Mouse (Mus musculus): ENCODE data around the gene Dcaf8. TPM values are rescaled to one million over a fixed set of nuclear protein-coding genes. Genes with fewer than 3 reads are reported as not detected.

Gene Dcaf8
- polyA plus RNA-seq, 1 experiment from 2014 or later: 179 TPM

DNA sequence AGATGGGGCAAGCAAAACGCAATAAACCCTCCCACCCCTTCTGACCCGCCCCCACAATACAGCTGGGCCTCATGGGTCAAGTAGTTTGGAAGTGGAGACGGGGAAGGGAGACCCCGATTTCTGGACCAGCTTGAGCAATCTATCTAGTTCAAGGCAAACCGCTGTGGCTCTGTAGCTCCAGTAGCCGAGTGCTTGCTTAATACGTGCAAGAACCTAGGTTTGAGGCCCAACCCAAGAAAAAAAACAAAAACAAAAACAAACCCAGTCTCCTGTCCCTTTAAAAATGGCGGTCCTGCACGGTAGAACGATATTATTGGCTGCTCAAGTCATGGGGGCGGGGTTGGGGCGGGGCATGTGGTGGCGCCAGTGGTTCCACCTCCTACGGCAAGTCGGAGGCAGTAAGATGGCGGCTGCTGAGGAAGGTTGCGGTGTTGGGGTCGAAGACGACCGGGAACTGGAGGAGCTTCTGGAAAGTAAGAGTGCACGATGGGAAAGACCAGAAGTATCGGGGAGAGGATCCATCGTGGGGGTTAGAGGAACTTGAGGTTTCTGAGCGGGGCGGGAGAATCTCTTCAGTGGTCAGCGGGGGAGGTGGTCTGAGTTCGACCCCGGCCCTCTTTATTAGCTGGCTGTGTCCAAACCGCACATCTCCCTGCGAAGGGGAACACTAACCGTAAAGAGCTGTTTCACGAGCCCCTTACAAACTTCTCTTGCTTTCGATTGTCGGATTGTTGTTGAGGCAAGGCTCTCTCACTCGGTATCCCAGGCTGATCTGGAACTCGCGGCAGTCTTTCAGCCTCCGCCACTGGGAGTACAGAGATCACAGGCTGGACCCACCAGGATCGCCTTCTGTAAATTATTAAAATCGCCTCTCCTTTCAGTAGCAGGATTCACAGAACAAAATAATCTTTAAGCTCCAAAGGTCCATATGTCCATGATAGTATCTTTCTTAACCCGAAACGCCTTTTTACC is 21.2 kb upstream of the Dcaf8 start, which contains the start of gene Pex19:
Gene Pex19, plus strand, starts transcription at position 380 of the 972 bp plus-strand sequence.
- Histone ChIP-seq H3K27me3 (no peaks in the 10 kb centered on the region), H3K9me3 (no peaks in the 10 kb centered on the region), H3K27ac (0 out of 2 replicates have a peak within 1 kb of the TSS, but pooled peaks have one; percentile 50), H3K4me3 (replicated peaks) (peak within 1 kb of the TSS; percentile 78), H3K9ac (replicated peaks) (peak within 1 kb of the TSS; percentile 81), H3K4me2 (peak within 1 kb of the TSS; percentile 78), H3K4me1 (replicated peaks) (peaks cover 7% of the 10 kb centered on the region), H3K36me3 (peaks cover 55% of the 10 kb centered on the region)
- ATAC-seq (ENCODE audit: insufficient number of reproducible peaks, insufficient read depth, low FRiP score, low TSS enrichment, low read depth): peak; percentile 95
- 2% methylated on average over 42 of the region's 42 CpGs for WGBS

DNA sequence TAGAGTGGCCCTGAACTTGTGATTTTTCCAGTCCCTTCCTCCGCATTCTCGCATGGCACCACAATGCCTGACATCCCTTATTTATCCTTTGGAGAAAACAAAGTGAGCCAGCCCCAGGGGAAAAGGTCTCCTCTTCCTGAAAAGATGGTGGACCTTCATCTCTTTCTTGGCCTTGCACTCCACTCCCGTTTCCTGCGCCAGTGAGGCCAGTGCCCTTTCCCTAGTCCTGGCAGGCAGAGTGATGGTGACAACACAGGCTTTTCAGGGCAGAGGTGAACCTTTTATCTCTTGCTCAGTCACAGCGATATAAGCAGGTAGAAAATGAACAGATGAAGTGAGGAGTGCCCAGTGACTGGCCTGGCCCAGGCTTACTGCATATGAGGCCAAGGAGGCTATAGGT is 20.4 kb upstream of the Dcaf8 start:
- peaks cover 7% of the 10 kb centered on the region for H3K4me1 ChIP-seq (replicated peaks)
- H3K4me3 ChIP-seq (replicated peaks): peak overlapping the region; percentile 78
- H3K9ac ChIP-seq (replicated peaks): peak overlapping the region; percentile 81
- peaks cover 55% of the 10 kb centered on the region for H3K36me3 ChIP-seq
- H3K27me3 ChIP-seq: no peaks in the 10 kb centered on the region
- H3K27ac ChIP-seq: no peak overlapping the region
- 44% methylated on average over 5 of the region's 5 CpGs for WGBS
- ATAC-seq (ENCODE audit: insufficient number of reproducible peaks, insufficient read depth, low FRiP score, low TSS enrichment, low read depth): no peak
- H3K9me3 ChIP-seq: no peaks in the 10 kb centered on the region
- peak overlapping the region; percentile 78 for H3K4me2 ChIP-seq

GRCm38 (mm10) chr1:172128563-172128962 is 19.3 kb upstream of the Dcaf8 start:
- H3K4me3 ChIP-seq (replicated peaks): no peak overlapping the region
- peaks cover 54% of the 10 kb centered on the region for H3K36me3 ChIP-seq
- H3K27ac ChIP-seq: no peak overlapping the region
- H3K4me2 ChIP-seq: no peak overlapping the region
- H3K27me3 ChIP-seq: no peaks in the 10 kb centered on the region
- 89% methylated on average over 15 of the region's 15 CpGs for WGBS
- H3K4me1 ChIP-seq (replicated peaks): peaks cover 7% of the 10 kb centered on the region
- no peak for ATAC-seq (ENCODE audit: insufficient number of reproducible peaks, insufficient read depth, low FRiP score, low TSS enrichment, low read depth)
- H3K9ac ChIP-seq (replicated peaks): no peak overlapping the region
- no peaks in the 10 kb centered on the region for H3K9me3 ChIP-seq

GRCm38 (mm10) chr1:172129108-172129507 is 18.8 kb upstream of the Dcaf8 start:
- 66% methylated on average over 2 of the region's 2 CpGs for WGBS
- no peak overlapping the region for H3K4me3 ChIP-seq (replicated peaks)
- H3K27ac ChIP-seq: no peak overlapping the region
- H3K9me3 ChIP-seq: no peaks in the 10 kb centered on the region
- no peaks in the 10 kb centered on the region for H3K27me3 ChIP-seq
- ATAC-seq (ENCODE audit: insufficient number of reproducible peaks, insufficient read depth, low FRiP score, low TSS enrichment, low read depth): no peak
- peaks cover 7% of the 10 kb centered on the region for H3K4me1 ChIP-seq (replicated peaks)
- no peak overlapping the region for H3K9ac ChIP-seq (replicated peaks)
- peaks cover 56% of the 10 kb centered on the region for H3K36me3 ChIP-seq
- no peak overlapping the region for H3K4me2 ChIP-seq

GRCm38 (mm10) chr1:172129780-172130179 is 18.1 kb upstream of the Dcaf8 start:
- Histone ChIP-seq H3K36me3 (peaks cover 63% of the 10 kb centered on the region), H3K4me2 (no peak overlapping the region), H3K27me3 (no peaks in the 10 kb centered on the region), H3K4me1 (replicated peaks) (peaks cover 7% of the 10 kb centered on the region), H3K4me3 (replicated peaks) (no peak overlapping the region), H3K9ac (replicated peaks) (no peak overlapping the region), H3K9me3 (no peaks in the 10 kb centered on the region), H3K27ac (no peak overlapping the region)
- no peak for ATAC-seq (ENCODE audit: insufficient number of reproducible peaks, insufficient read depth, low FRiP score, low TSS enrichment, low read depth)
- 92% methylated on average over 5 of the region's 5 CpGs for WGBS

GRCm38 (mm10) chr1:172132319-172132718 is 15.6 kb upstream of the Dcaf8 start:
- 73% methylated on average over 7 of the region's 7 CpGs for WGBS
- no peak overlapping the region for H3K4me2 ChIP-seq
- peaks cover 7% of the 10 kb centered on the region for H3K4me1 ChIP-seq (replicated peaks)
- no peak overlapping the region for H3K9ac ChIP-seq (replicated peaks)
- no peak overlapping the region for H3K4me3 ChIP-seq (replicated peaks)
- H3K27ac ChIP-seq: no peak overlapping the region
- no peaks in the 10 kb centered on the region for H3K27me3 ChIP-seq
- no peaks in the 10 kb centered on the region for H3K9me3 ChIP-seq
- ATAC-seq (ENCODE audit: insufficient number of reproducible peaks, insufficient read depth, low FRiP score, low TSS enrichment, low read depth): no peak
- H3K36me3 ChIP-seq: peaks cover 78% of the 10 kb centered on the region

DNA sequence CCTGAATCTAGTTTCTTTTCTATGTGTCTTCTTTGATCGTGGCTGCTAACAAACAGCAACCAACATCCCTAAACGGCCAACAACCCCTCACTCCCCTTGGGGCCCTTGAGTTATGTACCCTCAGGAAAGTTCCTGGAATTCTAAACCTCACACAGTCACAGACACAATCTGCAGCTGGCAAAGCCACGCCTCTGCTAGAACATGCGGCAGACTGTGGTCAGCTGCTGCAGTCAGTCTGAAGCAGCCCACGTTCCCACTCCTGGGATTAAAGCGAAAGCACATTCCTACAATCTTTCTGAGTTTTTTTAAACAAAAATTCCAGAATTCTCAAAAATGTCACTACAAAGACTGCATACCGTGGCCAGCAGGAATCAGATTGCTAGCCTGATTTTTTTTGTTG is 14.3 kb upstream of the Dcaf8 start:
- no peak for ATAC-seq (ENCODE audit: insufficient number of reproducible peaks, insufficient read depth, low FRiP score, low TSS enrichment, low read depth)
- peaks cover 75% of the 10 kb centered on the region for H3K36me3 ChIP-seq
- peak overlapping the region; percentile 53; the same call in 1 of the 2 replicates for H3K27ac ChIP-seq
- H3K9me3 ChIP-seq: no peaks in the 10 kb centered on the region
- H3K4me1 ChIP-seq (replicated peaks): 0 out of 2 replicates have a peak, but pooled peaks cover under 1% of the 10 kb centered on the region
- no peak overlapping the region for H3K4me2 ChIP-seq
- no peaks in the 10 kb centered on the region for H3K27me3 ChIP-seq
- no peak overlapping the region for H3K9ac ChIP-seq (replicated peaks)
- H3K4me3 ChIP-seq (replicated peaks): no peak overlapping the region
- WGBS: 84% methylated on average over 7 of the region's 7 CpGs

DNA sequence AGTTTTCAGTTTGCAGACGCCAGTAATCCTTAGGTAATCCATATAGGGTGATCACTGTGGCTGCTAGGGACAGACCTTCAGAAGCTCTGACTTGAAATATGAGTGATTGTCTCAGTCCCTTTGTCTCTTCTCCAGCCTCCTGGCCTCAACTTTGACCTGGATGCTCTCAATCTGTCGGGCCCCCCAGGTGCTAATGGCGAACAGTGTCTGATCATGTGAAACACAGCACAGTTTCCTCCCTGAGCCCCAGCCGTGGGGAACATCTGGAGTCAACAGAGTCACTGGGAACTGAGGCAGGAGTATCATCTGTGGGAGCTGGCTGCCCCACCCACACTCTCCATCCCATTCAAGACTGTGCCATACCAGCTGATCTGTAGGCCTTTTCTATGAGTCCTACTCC is 13.8 kb upstream of the Dcaf8 start:
- Histone ChIP-seq H3K9ac (replicated peaks) (no peak overlapping the region), H3K4me2 (no peak overlapping the region), H3K4me3 (replicated peaks) (no peak overlapping the region), H3K27me3 (no peaks in the 10 kb centered on the region), H3K27ac (peak overlapping the region; percentile 66; the same call in 1 of the 2 replicates), H3K4me1 (replicated peaks) (0 out of 2 replicates have a peak, but pooled peaks cover 3% of the 10 kb centered on the region), H3K36me3 (peaks cover 70% of the 10 kb centered on the region), H3K9me3 (no peaks in the 10 kb centered on the region)
- no peak for ATAC-seq (ENCODE audit: insufficient number of reproducible peaks, insufficient read depth, low FRiP score, low TSS enrichment, low read depth)
- WGBS: 84% methylated on average over 4 of the region's 4 CpGs

GRCm38 (mm10) chr1:172140160-172140559 is 7.7 kb upstream of the Dcaf8 start:
- ATAC-seq (ENCODE audit: insufficient number of reproducible peaks, insufficient read depth, low FRiP score, low TSS enrichment, low read depth): no peak
- no peaks in the 10 kb centered on the region for H3K27me3 ChIP-seq
- 79% methylated on average over 2 of the region's 2 CpGs for WGBS
- H3K9me3 ChIP-seq: no peaks in the 10 kb centered on the region
- no peak overlapping the region for H3K27ac ChIP-seq
- H3K9ac ChIP-seq (replicated peaks): no peak overlapping the region
- 0 out of 2 replicates have a peak, but pooled peaks cover 3% of the 10 kb centered on the region for H3K4me1 ChIP-seq (replicated peaks)
- H3K36me3 ChIP-seq: peaks cover 11% of the 10 kb centered on the region
- no peak overlapping the region for H3K4me3 ChIP-seq (replicated peaks)
- H3K4me2 ChIP-seq: no peak overlapping the region

- Histone ChIP-seq H3K4me3 (replicated peaks) (no peak overlapping the region), H3K4me2 (no peak overlapping the region), H3K36me3 (peaks cover 4% of the 10 kb centered on the region), H3K9me3 (no peaks in the 10 kb centered on the region), H3K4me1 (replicated peaks) (0 out of 2 replicates have a peak, but pooled peaks cover 3% of the 10 kb centered on the region), H3K27ac (no peak overlapping the region), H3K27me3 (no peaks in the 10 kb centered on the region), H3K9ac (replicated peaks) (no peak overlapping the region)
- no peak for ATAC-seq (ENCODE audit: insufficient number of reproducible peaks, insufficient read depth, low FRiP score, low TSS enrichment, low read depth)
- 90% methylated on average over 1 of the region's 1 CpGs for WGBS
Measured at GRCm38 (mm10) chr1:172140825-172141224, 7.1 kb upstream of the Dcaf8 start.

DNA sequence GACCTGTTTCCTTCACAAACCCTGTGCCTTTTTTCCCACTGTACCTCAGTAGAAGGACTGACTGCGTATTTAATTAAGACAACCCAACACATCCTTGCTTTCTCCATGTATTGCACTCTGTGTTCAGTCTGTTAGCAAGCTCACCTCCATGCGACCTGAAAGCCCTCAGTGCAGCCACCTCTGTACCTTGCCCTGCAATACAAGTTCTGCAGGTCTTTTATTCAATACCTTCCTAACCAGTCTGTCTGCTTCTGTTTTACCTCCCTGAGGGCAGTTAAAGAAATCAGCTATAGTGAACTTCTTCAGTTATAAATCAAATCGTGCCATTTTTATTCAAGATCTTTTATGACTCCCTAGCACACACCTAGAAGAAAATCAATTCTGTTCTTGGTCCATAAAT is 6.4 kb upstream of the Dcaf8 start:
- no peak for ATAC-seq (ENCODE audit: insufficient number of reproducible peaks, insufficient read depth, low FRiP score, low TSS enrichment, low read depth)

More for the DNA sequence above, 6.4 kb upstream of the Dcaf8 start:
- Histone ChIP-seq H3K36me3 (no peaks in the 10 kb centered on the region), H3K9ac (replicated peaks) (no peak overlapping the region), H3K4me2 (no peak overlapping the region), H3K4me3 (replicated peaks) (no peak overlapping the region), H3K27me3 (no peaks in the 10 kb centered on the region), H3K4me1 (replicated peaks) (0 out of 2 replicates have a peak, but pooled peaks cover 3% of the 10 kb centered on the region), H3K9me3 (no peaks in the 10 kb centered on the region), H3K27ac (no peak overlapping the region)
- WGBS: 74% methylated on average over 3 of the region's 3 CpGs

All from limb, embryonic 12.5 days (tissue).